Mouse (Mus musculus) ES-E14 (cell line): ENCODE data around the gene Dusp5.
A peak's percentile ranks its signal among the peaks of the same experiment; 100 is the strongest.

Experiments
- CHD2 ChIP-seq: IDR thresholded peaks from 2 replicates; pipeline ENCODE4 v1.6.1; 2014; ENCODE audit warnings: mild to moderate bottlenecking, low read depth, low read length, inconsistent platforms
- HCFC1 ChIP-seq: IDR thresholded peaks from 2 replicates; pipeline ENCODE4 v1.6.1; 2012; ENCODE audit warnings: low read length, inconsistent platforms, borderline replicate concordance; ENCODE audit not compliant: insufficient read depth
- MAFK ChIP-seq: IDR thresholded peaks from 2 replicates; pipeline ENCODE4 v1.6.1; 2014; ENCODE audit warnings: mild to moderate bottlenecking, low read depth, low read length, inconsistent platforms; ENCODE audit not compliant: insufficient read depth
- ZC3H11A ChIP-seq: IDR thresholded peaks from 2 replicates; pipeline ENCODE4 v1.6.1; 2012; ENCODE audit warnings: low read depth, mild to moderate bottlenecking, inconsistent platforms, low read length, borderline replicate concordance
- ZNF384 ChIP-seq: IDR thresholded peaks from 2 replicates; pipeline ENCODE4 v1.6.1; 2012; ENCODE audit warnings: low read depth, low read length, inconsistent platforms

DNA sequence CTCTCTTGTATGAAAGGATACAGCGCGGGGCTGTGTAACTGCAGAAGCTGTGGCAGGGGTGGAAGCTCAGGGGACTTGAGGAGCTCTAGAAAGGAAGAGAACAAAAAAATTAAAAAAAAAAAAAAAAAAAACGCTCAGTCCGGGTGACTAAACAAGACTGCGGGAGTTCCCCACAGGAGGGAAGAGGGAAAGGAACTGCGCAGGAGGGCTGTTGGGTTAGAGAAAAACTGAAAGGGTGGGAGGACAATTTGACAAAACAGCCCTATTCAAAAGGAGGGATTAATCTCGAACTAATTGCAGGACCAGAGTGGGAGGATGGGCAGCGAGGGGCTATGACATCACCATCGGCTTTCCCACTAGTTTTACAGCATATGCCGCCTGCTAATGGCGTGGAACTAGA, 39.0 kb downstream of the Dusp5 start:
- TF ChIP-seq ZNF384: peak; percentile 51; the same call in 1 of the 2 replicates
- TF ChIP-seq HCFC1: no peak
- no peak for TF ChIP-seq MAFK
- TF ChIP-seq CHD2: no peak
- TF ChIP-seq ZC3H11A: no peak
